Mouse (Mus musculus) embryo, embryonic 10 days (tissue): ENCODE data around the gene Mid1.

Experiments used
- DNase-seq: peaks from one replicate; pipeline ENCODE4 v3.0.0-alpha.2; 2015; ENCODE audit warnings: low spot score

Gene Mid1

DNA sequence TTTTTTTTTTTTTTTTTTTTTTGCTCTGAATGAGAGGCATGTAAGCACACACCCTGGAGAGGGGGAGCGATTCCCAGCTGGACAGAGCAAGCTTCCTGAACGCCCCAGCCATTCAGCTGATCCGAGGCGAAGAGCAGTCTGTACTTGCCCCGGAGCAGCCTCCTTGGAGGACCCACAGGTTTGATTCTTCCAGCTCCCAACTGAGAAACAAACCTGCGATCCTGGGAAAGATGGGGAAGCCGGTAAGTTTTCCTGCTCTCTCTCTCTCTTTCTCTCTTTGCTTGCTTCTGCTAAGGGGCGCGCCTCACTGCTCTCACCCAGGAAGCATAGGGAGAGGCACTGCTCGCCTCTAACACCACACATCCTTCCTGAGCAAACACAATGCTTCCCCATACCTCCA lies at the start of gene Mid1:
TSS of gene Mid1 (plus strand) at position 69 of the 400 bp plus-strand sequence.
- peak; percentile 48 for DNase-seq

DNA sequence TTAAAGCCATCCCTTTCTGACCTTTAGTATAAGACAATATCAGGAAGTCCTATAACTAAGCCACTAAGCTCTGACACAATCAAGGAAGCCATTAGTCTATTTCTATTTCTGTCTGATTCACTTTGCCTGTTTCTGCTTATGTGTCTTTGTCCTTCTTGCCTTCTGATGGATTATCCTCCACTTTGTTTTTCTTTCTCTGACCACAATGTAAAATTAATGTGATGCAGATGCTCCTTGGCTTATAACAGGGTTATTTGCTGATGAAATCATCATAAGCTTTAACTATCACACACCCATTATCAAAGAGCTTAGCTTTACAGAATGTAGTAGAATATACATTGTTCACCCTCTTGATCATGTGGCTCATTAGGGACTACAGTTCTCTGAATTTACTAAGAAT lies 11.9 kb upstream of the Mid1 start:
- DNase-seq: no peak

DNA sequence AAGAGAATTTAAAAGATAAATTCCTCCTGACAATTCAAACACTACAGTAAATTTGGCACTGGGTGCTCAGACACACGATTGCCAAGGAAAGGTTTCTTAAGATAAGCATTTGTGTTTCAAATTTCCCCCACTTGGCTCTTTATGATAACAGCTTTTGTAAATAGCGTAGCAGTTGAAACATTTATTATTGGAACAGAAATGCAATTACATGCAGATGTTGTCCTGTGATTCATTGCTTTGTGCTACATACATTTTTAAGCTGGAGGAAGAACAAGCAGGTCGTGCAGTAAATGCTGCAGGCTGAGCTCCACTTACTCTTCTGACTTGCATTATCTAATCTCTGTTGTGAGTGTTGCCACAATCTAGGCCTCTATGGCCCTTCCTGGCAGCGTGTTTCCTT lies 8.7 kb upstream of the Mid1 start:
- no peak for DNase-seq

DNA sequence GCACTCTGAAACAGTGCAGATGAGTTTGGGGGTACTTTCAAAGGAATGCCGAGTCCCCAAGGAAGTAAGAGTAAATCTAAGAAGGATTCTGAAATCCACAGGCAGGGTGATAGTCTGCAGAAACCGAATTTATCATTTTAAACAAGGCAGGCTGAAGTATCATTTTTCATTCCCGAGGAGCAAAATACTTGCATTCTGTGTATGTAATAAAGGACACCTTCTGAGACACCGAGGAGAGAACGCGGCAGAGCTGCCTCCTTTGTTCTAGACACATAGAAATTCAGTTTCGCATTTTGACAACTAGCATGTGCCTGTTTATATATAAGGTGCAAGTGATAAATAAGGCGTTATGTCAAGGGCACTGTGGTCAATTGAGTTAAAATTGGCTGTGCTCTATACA lies 732 bp downstream of the Mid1 start:
- DNase-seq: no peak

DNA sequence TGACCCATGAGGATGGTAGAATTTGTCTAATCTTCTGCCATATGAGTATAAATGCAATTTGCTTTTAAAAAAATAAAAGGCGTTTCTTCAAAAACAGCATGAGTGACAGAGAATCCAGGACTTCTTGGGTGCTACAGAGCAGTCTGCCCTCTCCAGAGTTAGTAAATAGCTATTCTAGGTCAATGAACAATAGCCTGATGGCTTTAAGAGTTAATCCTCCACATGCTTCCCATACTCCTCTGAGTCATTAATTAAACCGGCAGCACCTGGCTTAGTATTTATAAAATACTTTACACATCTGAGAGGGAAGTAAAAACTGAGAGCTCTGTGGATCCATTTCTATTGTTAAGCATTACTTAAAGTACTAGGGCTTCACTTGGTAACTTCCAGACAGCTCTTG lies 6.2 kb downstream of the Mid1 start:
- DNase-seq: no peak

DNA sequence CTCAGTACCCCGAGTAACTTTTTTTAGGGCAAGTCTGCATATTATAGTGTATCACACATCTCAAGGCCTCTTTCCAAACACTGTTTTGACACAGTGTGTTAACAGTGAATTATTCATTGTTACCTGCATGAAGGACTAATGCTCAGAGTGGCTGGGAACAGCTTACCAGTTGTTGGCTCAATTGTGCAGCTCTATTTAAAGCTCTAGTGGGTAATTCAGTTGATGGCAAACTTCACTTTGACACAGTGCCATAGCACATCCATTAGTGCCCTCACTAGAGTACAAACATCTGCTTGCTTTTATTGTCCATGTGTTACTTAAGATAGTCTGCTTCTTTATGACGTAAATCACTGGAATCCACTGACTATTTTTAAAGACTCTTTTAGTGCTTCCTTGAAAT lies 6.7 kb downstream of the Mid1 start:
- DNase-seq: no peak

DNA sequence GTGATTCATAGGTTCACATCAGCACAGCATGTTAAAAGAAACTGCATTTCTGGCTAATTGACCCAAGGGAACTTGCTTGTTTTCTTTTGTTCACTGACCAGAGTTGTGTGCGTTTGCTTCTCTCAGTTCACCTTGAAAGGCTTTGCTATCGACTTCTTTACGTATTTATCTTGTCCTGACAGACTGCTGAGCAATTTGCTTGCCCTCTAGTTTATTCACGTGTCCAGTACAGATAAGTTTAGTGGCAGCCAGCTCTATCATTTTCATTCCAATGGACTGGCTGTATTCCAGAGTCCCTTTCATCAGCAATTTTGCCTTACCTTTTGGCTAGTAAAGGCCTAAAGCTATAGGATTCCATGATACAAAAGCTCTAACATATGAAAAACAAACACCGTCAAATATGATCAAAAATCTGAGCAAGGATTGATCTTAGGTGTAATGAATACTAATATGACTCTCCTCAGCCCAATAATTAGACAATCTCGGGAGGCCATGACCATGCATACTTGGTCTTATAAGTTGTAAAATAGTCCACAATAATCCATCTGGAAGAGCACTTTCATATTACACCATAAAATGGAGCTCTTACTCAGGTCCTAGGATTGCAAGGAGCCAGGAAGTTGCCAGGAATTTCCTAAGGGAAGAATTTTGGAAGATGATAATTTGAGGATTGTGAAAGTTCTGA lies 7.4 kb downstream of the Mid1 start:
- no peak for DNase-seq

DNA sequence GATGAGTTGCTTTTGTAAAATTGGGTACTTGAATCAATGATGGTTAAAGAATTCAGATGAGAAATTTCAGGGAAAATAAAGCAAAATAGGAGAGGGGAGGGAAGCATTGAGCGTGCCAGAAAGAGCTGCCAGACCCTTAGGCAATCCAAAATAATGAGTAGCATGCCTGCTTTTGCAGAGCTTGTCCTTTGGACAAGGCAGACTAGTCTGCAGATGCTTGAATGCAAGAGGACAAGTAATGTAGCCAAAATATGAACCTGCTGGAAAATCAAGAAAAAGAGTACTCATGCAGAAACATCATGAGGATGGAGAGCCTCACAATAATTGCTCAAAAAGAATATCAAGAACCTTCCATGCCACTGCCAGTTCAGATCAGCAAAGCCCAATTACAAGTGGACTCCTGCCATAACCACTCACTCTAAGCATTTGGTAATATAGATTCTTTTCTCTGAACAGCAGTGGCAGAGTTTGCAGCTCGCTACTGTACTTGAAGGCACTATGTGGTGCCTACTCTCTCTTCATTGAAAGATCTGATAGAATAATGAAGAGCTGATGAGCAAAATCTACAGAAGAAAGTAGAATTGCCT lies 19.1 kb downstream of the Mid1 start:
- DNase-seq: no peak

DNA sequence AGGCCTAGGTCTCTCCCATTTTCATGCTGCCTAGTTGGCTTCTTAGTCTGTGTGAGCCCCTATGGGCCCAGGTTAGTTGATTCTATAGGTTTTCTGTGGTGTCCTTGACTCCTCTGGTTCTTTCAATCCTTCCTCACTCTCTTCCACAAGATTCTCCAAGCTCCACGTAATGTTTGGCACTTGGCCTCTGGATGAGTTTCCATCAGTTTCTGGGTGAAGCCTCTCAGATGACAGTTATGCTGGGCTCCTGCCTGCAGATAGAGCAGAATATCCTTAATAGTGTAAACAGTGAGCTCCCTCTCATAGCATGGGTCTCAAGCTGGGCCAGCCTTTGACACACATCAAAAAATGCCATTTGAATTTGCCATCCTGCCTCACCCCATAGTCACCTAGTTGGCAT lies 38.5 kb downstream of the Mid1 start:
- no peak for DNase-seq

DNA sequence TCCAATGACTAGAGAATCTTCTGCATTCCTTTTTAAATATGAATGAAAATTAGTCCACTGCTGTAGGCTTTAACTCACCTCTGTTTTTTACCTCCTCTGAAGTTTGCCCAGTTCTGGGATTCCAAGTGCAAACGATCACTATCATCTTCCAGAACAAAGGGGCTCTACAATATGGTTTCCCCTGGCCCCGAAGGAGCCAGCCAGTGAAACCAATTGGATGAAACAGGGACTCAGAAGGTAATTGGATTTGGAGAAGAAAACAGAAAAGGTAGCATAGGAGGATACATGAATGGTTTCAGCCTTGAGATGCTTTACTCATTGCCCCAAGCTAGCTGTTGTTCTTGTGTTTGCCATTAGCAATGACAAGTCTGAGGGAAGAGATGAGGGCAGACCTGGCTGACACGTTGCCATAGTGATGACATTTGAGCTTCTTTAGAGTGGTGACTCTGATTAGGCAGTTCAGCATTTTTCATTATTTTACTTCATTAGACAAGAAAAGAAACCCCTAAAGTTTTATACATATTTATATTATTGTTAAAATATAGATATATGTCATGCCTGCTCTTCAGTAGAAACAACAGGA lies 50.5 kb downstream of the Mid1 start:
- peak; percentile 35 for DNase-seq

DNA sequence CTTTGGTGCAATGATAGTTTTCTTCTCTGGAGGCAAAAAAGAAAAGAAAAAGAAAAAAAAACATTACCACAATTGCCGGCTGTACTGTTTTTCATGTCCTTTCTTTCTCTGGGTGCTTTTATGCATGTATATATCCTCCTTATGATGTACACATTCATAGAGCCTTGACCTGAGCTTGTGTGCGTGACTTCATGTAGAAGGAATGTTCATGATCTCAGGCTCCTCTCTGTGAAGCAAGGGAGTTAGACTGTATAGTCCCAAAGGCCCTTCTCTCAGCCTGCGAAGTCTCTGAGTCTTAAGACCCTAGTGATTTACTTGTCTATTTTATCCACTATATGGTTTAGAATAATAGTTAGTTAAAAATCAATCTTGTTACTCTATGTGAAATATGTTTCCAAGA lies 73.0 kb downstream of the Mid1 start:
- DNase-seq: no peak

DNA sequence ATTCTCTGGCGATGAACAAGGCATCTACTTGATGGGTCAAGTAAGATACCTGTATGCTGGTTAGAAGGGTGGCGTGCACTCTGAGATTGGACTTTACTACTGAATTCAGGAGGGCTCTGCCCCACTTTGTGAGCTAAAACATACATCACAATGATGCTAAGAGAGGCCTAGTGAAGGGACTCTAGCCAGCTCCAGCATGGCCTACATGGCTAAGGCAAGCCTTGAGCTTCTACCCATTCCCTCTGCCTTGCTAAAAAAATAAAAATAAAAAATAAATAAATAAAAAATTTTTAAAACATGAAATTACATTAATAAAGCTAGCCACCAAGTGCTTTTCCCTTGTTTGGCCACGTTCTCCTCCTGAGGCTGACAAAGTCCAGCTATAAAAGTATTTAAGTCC lies 94.5 kb downstream of the Mid1 start, which contains the start of gene 4933400A11Rik:
TSS of gene 4933400A11Rik (minus strand) at position 101 of the 400 bp plus-strand sequence.
- no peak for DNase-seq

DNA sequence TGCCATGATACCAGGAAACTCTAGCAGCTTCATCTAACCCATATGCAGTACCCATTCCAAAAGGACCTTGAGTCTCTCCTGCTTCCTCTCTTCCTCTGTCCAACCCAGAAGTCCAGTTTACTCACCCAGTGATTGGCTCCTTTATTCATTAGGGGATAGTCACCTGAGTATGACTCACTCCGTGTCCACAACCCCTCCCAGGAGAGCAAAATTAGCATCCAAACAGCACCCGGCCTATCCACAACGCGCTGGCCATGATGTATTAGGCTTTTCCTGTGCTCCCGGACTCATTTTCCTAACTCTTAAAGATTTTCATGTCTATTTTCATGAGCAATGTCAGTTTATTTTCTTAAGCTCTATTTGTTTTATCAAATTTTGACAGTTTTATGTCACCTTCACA lies 104.7 kb downstream of the Mid1 start:
- no peak for DNase-seq

DNA sequence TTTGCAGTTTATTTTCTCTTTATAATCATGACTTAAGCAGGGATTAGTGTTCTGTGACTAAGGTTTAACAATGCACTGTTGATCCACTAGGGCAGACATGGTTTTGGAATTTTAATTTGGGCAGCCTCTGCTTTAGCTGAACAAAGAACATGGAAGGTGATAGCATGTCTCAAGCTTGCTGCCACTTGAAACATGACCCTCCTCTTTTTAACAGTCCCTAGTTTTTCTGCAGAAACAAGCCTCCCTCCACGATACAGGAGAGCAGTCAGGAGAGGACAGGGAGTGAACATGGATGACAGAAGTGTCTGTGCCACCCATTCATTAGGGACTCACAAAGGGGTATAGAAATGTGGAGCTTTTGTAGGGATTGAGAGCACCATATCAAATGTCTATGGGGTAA lies 107.9 kb downstream of the Mid1 start:
- peak; percentile 12 for DNase-seq

DNA sequence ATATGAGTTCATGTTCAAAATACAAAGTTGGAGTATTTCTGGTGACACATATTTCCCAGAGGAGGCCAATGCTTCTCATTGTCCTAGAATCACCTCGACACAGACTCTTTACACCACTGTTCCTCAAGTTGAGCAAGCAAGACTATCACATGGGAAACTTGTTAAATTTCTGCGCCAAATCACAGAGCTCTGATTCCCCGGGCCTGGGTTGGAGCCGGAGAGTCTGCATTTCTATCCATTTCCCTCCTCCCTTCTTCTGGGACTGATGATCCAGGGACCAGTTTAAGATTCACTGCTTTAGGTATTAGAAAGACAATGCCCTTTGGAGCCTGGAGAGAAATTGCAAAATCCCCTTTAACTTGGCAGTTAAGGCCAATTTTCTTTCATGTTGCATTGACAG lies 109.4 kb downstream of the Mid1 start:
- DNase-seq: no peak

DNA sequence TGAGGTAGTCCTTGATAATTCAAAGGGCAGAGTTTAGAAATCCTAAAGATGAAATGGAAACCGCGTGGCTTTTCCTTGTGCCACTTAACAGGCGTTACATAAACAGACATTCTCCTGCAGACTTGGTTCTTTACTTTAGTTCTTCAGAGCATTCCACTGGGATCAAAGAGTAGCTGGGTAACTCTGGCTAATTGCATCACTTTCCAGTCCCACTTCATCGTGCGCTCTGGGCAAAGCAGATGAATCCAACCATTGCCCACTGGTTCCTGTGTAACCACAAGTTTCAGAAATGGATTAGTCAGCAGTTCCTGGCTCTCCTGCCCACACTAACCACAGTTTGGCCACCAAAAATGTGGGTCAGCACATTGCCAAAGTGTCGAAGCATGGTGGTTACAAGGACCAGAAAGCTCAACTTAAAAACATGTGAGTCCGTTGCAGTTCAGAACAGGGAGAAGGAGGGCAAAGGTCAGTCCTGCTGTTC lies 109.9 kb downstream of the Mid1 start:
- no peak for DNase-seq

DNA sequence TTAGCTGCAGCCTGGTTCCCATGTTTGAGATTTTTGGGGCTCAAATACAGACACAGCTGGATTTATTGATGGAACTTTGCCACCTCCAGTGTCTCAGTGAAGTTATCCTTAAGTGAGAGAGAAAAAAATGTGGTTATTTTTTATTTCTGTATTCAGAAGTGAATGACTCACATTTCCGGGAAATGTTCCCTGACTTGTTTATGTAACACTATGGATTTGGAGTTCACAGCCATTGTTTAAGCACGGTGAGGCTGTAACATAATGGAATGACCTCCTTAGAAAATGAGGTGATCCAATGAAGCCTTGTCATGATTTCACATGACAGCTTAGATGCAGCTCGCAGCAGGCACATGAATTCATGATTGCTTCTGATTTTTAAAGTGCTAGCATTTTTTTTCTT lies 112.1 kb downstream of the Mid1 start:
- no peak for DNase-seq

DNA sequence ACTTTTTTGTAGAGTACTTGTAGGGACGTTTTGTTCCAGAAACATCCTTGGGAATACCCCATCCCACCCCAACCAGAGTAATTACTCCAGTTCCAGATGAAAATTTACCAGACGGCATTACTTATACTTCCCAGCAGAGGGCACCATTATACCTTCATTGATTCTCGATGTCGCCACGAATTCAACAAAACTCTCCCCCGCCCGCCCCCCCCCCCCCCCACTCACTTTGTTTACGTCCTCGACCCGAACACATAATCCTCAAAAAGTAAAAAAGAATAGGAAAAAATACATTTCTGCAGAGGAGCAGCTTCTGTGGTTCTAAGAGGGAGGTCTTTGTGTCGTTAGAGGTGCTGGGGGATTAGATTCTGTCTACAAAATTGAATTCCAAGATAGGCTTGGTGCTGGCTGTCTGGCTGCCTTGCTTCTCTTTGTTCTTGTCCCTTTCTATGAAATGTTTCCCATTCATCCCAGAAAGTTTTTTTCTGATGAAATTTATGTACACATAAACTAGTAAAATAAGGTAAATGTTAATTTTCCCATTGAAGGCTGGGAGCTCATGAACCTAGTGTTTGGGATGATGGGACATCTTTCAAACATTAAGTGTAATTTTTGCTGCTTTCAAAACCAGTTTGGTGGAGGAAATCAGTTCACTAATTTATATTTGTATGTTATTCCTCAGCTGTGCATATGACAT lies 114.1 kb downstream of the Mid1 start:
- DNase-seq: peak; percentile 57

DNA sequence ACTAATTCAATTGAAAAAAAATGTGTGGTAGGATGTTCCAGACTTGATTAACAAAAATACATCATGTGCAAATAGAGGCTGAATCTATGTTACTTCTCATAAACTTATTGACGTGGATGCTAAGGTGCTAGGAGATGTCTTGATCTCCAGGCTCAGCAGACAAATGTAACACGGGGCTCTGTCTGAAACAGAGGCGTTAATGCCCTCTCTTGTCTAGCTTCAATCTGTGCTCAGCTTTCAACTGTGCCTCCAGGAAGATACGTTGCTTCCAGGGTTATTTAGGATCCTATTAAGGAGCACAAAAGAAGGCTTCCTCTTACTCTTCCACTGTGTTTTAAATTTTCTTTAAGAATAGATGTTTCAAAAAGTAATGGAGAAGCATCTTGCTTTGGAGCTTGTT lies 115.2 kb downstream of the Mid1 start:
- DNase-seq: no peak

DNA sequence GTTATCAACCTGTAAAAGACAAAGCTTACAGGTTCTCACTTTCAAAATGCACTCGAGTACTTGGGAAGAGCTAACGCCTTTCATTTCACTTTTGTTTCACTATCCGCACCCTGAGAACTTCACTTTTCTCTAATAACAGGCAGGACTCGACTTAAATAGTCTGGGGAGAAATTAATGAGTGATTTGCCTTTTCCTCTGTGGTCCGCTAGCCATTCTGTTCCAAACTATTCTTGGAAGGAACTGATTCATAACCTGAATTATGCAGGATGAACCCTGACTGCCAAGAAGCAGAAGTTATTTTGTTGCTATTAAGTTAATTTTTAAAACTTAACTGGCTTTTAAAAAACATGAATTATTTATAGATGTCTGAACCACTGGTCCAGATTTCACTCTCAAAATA lies 120.8 kb downstream of the Mid1 start:
- DNase-seq: no peak

DNA sequence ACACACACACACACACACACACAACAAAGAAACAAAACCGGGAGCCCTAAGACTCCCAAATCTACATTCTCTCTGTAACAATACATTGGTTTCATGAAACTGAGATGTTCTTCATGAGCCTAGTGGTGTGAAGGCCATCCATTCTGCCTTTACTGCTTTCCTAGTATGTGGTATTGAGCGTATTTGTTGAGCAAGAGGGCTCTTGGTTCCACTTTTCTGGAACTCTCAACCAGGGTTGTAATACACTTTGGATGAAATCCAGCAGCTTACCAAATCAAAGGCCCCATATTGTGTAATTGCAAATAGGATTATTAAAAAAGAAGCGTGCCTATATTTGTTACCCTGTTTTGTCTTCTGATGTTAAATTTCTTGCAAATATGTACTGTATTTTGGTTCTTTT lies 122.7 kb downstream of the Mid1 start:
- DNase-seq: no peak

DNA sequence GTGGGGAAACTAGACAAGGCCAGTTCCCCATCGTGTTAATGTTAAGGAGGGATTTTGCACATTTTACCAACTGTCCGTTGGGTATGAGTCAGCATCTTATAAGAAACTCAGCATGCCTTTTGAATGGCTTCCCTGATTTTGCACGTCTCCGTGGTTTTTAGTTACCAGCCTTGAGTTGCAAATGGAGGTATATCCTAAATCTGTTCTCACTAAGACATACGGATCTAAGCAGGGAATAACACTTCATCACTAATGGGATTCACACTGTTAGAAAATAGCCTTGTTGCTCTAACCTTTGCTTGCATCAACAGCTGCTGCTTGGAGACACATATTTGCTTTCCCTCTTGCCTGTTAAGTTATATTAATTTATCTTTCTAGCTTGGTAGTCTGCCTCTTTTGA lies 126.3 kb downstream of the Mid1 start:
- no peak for DNase-seq

DNA sequence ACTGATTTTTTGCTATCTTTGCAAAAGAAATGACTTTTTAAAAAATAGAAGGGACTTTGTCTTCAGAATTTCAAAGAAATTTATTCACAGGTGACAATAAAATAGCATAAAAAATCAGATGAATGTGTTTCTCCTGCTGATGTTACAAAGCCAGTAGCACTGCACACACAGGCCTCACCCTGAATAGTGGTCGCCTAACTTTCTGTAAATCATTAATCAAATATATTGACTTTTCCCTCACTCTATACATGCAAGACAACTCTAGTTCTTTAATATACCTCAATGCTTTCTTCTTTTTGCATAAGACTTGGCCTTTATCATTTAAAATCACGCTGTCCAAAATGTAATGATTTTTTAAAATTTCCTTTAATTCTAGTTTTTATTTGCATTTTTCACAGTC lies 126.8 kb downstream of the Mid1 start:
- no peak for DNase-seq
